Mouse (Mus musculus) activated CD4-positive, CD25-positive, alpha-beta regulatory T cell, adult 4 months (primary cell): Measurements from ENCODE around the gene Alpk3. TPM values are rescaled to one million over a fixed set of nuclear protein-coding genes. Genes with fewer than 3 reads are reported as not detected.

Source experiments
- ATAC-seq: one replicate; pipeline ENCODE4 v1.8.0; 2017
- polyA plus RNA-seq, 2 experiments: library from polyadenylated mRNA; unstranded; fragments of 100-300 nt; shearing (Covaris generic); gene quantifications; one replicate each; pipeline ENCODE4 v1.2.1; 2017

Alpk3 gene
- polyA plus RNA-seq, 2 experiments from 2014 or later = 0.09 to 0.38 TPM

GRCm38 (mm10) chr7:81075299-81075698 lies 17.9 kb downstream of the Alpk3 start:
- ATAC-seq = peak; percentile 91

- no peak for ATAC-seq
Observed at GRCm38 (mm10) chr7:81075732-81076131, 18.3 kb downstream of the Alpk3 start.

DNA sequence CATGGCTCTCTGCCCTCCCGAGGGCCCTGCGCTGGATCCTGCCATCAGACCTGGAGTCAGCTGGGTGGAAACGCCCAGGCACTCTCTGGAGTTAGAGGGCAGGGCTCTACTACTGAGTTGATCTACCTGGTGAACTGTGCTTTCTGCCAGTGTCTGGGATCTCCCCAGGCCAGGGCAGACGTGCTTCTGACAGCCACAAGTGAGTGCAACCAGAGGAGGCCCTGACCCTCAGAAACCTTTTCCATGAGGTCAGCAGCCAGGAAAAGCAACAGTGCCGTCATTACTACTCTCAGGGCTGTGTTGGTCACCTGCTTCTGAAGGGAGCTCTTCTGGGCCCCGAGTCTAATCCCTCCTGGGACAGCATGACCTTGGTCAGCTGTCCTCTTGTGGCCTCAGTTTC lies 19.6 kb downstream of the Alpk3 start:
- no peak for ATAC-seq

DNA sequence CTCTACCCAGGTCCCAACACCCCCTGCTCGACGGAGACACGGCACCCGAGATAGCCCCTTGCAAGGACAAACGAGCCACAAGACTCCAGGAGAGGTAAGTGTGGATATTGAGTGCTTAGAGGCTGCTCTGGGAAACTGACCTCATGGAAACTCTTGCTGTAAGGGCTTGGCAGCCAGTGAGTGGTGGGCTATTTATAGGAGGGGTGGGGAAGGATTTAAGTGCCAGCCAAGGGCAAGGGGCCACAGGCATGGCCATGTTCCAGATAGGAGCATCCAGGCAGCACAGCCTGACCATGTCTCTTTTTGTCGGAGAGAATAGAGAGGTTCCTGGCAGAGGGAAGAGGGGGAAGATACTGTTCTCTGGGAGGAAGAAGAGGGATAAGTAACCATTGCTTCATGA lies 21.3 kb downstream of the Alpk3 start:
- no peak for ATAC-seq

DNA sequence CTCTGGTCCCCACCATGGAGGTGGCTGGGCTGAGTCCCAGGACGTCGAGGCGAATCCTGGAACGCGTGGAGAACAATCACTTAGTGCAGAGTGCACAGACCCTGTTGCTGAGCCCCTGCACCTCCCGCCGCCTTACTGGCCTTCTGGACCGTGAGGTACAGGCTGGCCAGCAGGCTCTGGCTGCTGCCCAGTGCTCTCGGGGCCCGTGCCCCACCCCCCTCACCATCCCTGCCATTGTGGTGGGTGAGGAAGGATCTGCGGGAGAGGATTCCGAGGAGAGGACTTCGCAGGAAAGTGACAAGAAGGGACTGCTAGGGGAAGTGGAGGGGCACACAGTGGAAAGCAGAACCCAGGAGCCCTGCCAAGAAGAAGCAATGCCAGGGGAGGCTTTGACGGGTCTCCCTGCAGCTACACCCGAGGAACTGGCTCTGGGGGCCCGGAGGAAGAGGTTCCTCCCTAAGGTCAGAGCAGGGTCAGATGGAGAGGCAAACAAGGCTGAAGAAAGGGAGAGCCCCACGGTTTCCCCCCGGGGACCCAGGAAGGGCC lies 36.1 kb downstream of the Alpk3 start:
- ATAC-seq = no peak

- ATAC-seq = no peak
Observed at GRCm38 (mm10) chr7:81094104-81094757, 36.8 kb downstream of the Alpk3 start.

DNA sequence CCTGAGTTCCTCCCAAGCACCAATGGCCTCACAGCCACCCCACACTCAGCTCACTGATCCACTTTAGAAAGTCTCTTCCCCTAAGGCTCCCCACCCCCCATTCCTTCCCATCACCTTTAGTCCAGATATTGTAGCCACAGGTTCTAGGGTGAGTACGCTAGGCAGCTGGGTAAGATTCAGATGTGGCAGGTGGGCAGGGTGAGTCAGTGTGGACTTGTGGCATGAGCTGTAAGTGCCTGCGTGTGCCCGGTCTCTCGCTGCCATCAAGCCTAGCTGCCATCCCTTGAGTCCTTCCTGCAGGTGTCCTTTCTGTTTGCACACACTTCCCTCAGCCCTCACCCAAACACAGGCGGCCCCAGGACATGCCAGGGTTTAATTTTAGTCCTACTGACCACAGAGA lies 42.9 kb downstream of the Alpk3 start:
- no peak for ATAC-seq

GRCm38 (mm10) chr7:81102854-81103253 lies 45.5 kb downstream of the Alpk3 start:
- ATAC-seq = no peak

GRCm38 (mm10) chr7:81105525-81105924 lies 48.1 kb downstream of the Alpk3 start:
- ATAC-seq = no peak

DNA sequence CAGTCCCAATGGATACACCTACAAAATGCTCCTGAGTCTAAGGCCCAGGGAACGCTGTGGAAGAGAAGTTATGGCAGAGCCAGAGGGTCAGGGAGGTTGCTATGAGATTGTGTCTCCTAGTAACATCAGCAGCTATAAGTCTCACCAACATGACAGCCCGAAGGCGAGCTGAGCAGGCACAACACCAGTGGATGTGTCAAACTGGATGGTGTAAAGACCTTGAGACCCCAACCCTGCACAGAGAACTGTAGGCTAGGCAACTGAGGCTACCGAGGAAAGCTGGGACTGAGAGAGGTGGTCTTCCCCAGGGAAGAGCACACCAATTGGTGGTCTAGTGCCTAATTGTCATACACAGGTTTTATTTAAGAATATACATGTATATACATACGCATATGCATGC lies 50.8 kb downstream of the Alpk3 start:
- no peak for ATAC-seq

DNA sequence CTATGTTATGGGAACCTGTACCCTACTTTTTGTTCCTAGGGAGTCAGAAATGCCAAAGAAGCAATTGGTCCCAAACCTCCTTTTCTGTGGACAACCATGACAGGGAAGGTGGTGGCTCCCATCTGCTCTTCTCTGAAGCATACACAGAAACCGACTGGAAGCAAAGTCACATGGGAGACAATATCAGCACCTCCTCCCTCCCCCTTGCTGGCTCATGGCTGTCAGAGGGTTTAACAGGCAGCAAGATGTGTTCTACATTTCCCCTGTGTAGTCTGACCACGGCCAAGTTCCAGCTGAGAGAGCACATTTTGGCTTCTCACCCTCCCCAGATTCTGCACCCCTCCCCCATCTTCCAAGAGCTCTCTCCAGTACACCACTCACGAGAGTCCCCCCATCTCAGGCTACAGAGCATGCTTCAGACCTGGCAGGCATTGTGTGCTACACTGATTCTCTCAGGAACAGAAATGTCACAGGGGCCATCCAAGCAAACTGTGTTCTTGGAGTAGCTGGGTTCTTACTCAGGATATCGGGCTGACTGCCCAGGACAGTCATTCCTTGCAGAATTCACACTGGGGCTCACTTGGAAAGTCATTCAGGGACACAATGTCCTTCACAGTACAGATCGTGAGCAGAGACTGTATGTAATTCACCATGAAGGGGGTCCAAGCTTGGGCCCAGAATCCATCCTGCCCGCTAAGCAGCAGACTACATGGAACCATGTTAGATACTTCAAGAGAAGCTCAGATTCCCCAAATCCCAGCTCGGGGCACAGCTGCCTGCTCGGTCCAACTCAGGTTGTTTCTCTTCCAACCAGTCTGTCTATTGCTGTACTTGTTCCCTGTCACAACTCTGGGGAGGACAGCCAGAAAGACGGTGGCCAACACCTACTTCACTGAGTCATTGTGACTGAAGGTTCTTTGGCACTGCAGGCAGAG lies 52.6 kb downstream of the Alpk3 start:
- ATAC-seq = no peak

GRCm38 (mm10) chr7:81110791-81111190 lies 53.4 kb downstream of the Alpk3 start:
- no peak for ATAC-seq

- no peak for ATAC-seq
Observed at GRCm38 (mm10) chr7:81111729-81112128, 54.3 kb downstream of the Alpk3 start.

GRCm38 (mm10) chr7:81112686-81113360 lies 55.4 kb downstream of the Alpk3 start:
- ATAC-seq = no peak

DNA sequence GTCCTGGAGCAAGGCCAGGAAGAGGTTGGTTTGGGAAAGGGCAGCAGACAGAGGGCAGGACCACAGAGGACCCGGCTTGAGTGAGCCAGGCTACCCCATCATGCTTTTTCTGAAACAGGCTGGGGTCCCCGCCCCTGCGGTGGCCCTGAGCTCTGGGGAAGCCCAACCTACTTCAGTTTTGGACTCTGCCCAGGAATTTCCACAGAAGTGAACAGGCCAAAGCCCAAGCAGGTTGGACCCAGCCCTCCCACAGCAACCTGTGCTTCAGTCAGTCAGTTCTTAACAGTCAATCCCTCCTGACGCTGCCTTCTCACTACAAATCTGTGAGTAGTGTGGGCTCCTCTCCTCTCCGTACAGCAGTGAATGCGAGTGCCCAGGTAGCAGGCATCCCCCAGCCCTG lies 57.2 kb downstream of the Alpk3 start, which contains the start of gene Slc28a1:
Slc28a1 (plus strand) TSS at position 245 of the 400 bp plus-strand sequence.
- ATAC-seq = no peak

- no peak for ATAC-seq
Observed at GRCm38 (mm10) chr7:81121099-81121498, 63.7 kb downstream of the Alpk3 start.

GRCm38 (mm10) chr7:81122808-81123207 lies 65.4 kb downstream of the Alpk3 start:
- ATAC-seq = no peak

- ATAC-seq = no peak
Observed at GRCm38 (mm10) chr7:81123553-81123952, 66.2 kb downstream of the Alpk3 start.

DNA sequence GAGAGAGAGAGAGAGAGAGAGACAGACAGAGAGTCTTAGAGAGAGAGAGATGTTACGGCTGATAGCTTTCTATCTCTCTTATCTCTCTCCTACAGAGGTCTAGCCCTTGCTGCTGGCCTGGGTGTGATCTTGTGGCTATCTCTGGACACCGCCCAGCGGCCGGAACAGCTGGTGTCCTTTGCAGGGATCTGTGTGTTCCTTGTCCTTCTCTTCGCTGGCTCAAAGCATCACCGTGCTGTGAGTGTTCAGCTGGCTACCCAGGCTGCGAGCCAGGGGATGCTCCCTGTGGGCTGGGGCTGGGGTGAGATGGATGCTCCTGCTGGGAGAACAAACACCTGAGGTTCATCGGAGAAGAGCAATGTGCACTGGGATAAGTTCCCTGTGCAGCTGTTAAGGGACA lies 67.4 kb downstream of the Alpk3 start:
- ATAC-seq = no peak

GRCm38 (mm10) chr7:81125215-81126175 lies 68.1 kb downstream of the Alpk3 start:
- ATAC-seq = no peak

GRCm38 (mm10) chr7:81131864-81132263 lies 74.5 kb downstream of the Alpk3 start:
- no peak for ATAC-seq

DNA sequence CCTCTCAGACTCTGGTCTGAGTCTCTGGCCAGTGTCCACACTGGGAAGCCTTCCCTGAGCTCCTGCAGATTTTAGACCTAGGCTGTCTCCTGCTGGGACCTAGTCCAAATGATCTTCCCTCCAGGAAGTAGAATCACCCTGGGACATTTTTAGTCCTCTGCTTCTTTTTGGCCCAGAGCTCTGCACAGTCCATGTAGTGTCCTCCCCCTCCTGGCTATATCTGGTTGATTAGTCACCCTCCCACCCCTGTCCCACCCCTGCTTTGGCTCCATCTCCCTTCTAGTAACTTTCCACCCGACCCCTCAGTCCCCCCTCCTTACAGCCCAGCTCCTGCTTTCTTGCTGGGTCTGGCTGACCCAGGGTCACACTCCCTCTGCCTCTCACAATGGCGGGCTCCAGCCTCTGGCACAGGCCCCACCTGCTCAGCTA lies 75.5 kb downstream of the Alpk3 start:
- ATAC-seq = no peak
